Mouse (Mus musculus): Measurements from ENCODE around the gene Blmh. TPM values are rescaled to one million over a fixed set of nuclear protein-coding genes. Genes with fewer than 3 reads are reported as not detected.

Blmh gene
- total RNA-seq, 2 experiments from 2014 or later = 38.8 to 41.7 TPM

DNA sequence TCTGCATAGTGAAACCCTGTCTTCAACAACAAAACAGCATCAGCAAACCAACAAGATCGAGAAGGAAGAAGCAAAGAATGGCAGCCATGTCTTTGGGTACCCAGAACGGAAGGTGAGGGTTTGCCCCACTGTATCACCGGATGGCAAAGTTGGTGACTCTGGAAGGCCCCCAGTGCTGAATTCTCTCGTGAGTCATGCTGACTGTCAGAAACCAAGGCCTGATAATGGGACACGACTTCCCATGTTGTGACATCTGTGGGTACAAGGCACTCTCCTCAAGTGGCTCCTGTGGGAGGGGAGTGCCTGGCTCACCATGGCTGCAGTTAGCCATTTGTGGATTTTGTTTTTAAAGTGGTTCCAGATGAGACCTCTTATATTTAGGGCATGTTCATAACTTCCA lies 66.2 kb downstream of the Blmh start:
- intact Hi-C loops (cut with DNase I; ENCODE audit: low total_unique reads) = no loop called here

DNA sequence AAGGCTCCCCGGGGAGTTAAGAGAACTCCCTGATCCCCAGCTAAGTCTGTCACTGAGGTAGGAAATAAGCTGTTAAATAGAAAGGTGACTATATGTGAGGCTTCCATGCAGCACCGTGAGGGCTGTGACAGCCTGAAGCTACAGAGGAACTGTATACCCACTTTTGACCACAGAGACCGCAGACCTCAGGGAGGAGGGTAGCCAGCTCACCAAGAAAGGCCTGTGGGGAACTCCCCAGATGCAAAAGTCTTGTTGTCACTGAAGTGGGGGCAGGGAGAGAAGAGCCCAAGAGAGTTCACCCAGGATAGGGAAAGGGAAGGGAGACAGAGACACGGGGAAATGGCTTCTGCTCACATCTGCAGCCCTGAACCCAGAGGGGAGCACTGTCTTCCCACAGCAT lies 68.3 kb downstream of the Blmh start:
- no peak for DNase-seq
- intact Hi-C loops (cut with DNase I; ENCODE audit: low total_unique reads) = no loop called here

More for the DNA sequence above, 66.2 kb downstream of the Blmh start:
- no peak for DNase-seq

GRCm38 (mm10) chr11:76995966-76996672 lies 71.5 kb downstream of the Blmh start:
- intact Hi-C loops (cut with DNase I; ENCODE audit: low total_unique reads) = loop anchor here (5.0 kb wide), 1 partner anchor 96 kb away; no protein-coding TSS in a partner anchor

DNA sequence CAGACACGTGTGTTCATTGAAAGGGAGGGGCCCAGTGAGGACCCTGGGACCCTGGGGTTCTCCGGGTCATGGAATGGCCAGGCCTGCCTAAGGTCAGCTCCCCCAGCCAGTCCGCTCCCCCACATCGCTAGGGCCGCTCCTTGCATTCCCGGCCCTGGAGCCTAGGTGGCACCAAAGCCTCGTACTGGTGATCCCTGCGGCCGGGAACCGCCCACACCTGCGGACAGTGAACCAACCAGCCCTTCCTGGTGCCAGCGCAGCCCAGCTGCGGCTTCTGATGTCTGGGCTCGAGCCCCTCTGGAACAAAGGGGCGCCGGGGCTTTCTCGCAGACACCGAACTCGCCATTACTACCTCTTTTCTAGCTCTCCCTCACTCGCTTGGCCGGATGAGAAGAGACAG lies 72.7 kb downstream of the Blmh start:
- intact Hi-C loops (cut with DNase I; ENCODE audit: low total_unique reads) = loop anchor here (5.0 kb wide), 1 partner anchor 95 kb away; no protein-coding TSS in a partner anchor
- DNase-seq = peak; percentile 74

More at GRCm38 (mm10) chr11:76995966-76996672, 71.5 kb downstream of the Blmh start:
- no peak for DNase-seq

DNA sequence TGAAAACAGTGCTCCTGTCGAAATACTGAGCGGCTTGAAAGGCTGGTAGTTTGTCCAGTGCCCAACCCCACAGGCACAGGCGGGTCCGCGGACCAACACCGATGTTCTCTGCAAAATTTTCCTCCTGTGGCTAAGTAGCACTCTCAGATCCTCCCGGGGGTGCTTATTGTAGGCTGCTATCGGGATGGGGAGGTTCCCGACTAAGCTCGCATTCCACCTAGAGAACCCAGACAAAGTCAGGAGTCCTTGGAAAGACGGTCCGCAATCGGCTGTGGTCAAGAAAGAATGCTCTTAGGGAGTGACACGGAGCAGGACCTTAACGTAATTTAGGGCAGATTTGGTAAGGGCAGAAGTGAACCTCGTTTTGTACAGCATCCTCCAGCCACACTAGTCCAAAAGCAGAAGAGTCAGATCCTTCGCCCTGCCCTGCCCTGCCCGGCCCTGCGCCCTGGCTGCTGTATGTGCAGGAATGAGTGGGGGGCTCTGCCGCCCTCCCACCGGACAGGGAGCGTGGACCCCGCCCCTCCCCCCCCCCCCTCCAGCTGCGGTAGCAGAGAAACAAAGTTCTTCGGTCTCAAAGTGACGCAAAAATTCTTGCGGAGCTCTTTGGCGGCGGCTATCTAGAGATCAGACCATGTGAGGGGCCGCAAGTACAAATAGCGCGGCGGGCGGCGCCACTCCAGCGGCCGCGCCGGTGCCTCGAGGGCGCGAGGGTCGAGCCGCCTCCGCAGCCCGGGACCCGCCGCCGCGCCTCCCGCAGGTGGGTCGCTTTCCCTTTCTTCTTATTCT lies 73.5 kb downstream of the Blmh start, which contains the start of gene Slc6a4:
Gene Slc6a4, plus strand, starts transcription at position 688 of the 789 bp plus-strand sequence.
- no peak for DNase-seq
- intact Hi-C loops (cut with DNase I; ENCODE audit: low total_unique reads) = loop anchor here (5.0 kb wide), 1 partner anchor 94 kb away; no protein-coding TSS in a partner anchor

- intact Hi-C loops (cut with DNase I; ENCODE audit: low total_unique reads) = loop anchor here (5.0 kb wide), 1 partner anchor 94 kb away; no protein-coding TSS in a partner anchor
- no peak for DNase-seq
Observed at GRCm38 (mm10) chr11:76998705-76999226, 74.2 kb downstream of the Blmh start.

DNA sequence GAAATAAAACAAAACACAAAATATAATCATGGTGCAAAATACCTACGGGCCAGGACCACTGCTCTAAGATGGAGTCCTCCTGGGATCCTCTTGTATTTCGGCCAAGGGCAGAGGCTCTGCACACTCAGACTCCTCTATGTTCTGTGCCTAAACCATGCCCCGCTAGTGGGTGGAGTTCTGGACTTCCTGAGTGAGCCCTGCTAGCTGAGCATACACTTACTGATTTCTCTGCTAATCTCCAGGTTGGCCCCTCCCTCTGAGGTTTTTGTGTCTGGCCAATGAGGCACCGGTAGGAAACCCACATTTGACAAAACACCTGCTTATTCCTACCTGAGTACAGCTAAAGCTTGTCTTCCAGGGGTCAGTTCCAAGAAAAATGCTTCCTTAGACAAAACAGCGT lies 76.1 kb downstream of the Blmh start:
- intact Hi-C loops (cut with DNase I; ENCODE audit: low total_unique reads) = no loop called here
- DNase-seq = no peak

DNA sequence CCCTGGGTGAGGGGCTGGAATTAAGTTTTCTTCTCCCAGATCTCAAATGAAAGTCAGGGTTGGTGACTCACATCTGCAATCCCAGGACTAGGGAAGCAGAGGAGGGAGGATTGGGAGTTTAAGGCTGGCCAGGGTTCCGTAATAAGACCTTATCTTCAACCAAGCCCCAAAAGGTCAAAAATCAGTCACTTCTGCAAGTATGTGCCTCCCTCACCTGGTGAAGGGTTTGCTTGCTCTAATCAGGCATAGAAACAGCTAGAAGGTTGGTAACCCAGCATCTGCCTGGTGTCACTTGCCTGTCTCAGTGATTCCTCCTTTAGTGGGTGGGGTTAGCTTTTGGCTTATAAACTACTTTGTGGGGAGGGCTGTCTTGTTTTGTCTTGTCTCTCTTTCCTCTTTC lies 77.8 kb downstream of the Blmh start:
- no peak for DNase-seq
- intact Hi-C loops (cut with DNase I; ENCODE audit: low total_unique reads) = no loop called here

GRCm38 (mm10) chr11:77005881-77006280 lies 81.3 kb downstream of the Blmh start:
- DNase-seq = no peak

DNA sequence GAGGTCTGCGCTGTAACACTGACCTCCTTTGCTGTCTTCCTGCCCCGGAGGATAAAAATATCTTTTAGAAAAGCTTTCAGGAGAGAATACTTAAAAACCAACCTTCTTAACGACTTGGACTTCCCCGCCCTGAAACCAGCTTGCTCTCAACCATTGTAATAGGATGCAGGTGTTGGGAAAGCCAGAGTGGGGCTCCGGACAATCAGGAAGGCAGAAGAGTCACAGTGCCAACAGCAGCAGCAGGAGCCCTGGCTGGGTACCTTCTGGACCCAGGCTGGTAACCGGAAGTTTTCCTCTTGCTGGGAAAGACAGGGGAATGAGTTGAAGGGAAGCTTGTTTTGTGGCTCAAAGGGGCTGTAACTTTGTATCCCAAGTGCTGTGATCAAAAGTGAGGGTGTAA lies 82.0 kb downstream of the Blmh start:
- DNase-seq = no peak
- intact Hi-C loops (cut with DNase I; ENCODE audit: low total_unique reads) = no loop called here

More at GRCm38 (mm10) chr11:77005881-77006280, 81.3 kb downstream of the Blmh start:
- intact Hi-C loops (cut with DNase I; ENCODE audit: low total_unique reads) = no loop called here

DNA sequence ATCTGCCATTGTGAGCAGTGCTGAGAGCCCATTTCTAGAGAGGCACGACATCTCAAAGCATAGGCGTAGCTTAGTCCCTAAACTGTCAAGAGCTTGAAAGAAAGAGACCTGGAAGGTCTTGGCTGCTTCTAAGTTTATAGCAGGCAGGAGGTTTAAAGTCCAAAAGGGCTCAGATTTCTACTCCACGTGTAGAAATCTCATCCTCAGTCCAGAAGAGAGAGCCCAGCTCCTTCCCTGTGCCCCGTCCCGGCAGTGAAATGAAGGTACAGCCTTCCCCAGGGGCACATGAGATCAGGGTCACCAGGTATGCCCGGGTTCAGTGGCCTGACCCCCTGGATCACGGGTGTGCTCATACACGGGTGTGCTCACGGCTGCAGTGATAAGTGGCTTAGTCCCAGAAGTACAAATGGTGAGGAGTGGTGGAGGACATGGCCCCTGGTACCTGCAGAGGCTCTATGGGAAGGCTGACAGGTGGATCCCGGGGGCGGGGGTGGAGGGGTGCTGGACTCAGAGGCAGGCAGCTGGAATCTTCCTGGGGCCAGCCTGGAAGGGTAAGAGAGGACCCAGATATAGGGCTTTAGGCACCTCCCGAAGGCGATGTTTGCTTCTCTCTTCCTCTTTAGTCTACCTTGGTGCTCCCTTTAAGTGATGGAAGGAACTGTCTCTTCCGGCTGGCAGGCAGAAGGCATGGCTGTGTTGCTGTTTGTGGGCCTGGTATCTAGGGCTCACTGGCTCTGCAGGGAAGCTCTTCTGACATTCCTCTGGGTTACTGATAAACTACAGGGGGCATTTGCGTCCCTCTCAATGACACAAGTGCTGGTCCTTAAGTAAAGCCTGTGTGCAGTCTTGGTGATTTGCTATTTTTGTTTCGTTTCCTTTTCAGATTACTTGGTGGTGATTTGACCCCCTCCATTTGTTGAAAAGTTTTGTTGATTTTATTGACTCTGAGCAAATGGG lies 84.7 kb downstream of the Blmh start:
- intact Hi-C loops (cut with DNase I; ENCODE audit: low total_unique reads) = no loop called here
- no peak for DNase-seq

GRCm38 (mm10) chr11:77010762-77011475 lies 86.3 kb downstream of the Blmh start:
- intact Hi-C loops (cut with DNase I; ENCODE audit: low total_unique reads) = no loop called here

DNA sequence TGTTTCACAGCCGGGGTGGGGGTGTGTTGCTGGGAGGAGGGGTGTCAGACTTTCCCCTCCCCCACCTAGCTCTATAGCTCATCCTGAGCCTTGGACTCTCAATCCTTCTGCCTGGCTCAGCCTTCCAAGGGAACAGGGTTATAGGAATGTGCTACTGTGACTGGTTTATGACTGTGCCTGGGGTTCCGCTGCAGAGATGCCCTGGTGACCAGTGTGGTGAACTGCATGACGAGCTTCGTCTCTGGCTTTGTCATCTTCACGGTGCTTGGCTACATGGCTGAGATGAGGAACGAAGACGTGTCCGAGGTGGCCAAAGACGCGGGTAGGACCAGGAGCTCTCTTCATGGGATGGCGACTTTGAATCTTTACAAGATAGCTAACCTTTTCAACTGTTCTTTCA lies 93.4 kb downstream of the Blmh start:
- no peak for DNase-seq
- intact Hi-C loops (cut with DNase I; ENCODE audit: low total_unique reads) = no loop called here

More at GRCm38 (mm10) chr11:77010762-77011475, 86.3 kb downstream of the Blmh start:
- no peak for DNase-seq

DNA sequence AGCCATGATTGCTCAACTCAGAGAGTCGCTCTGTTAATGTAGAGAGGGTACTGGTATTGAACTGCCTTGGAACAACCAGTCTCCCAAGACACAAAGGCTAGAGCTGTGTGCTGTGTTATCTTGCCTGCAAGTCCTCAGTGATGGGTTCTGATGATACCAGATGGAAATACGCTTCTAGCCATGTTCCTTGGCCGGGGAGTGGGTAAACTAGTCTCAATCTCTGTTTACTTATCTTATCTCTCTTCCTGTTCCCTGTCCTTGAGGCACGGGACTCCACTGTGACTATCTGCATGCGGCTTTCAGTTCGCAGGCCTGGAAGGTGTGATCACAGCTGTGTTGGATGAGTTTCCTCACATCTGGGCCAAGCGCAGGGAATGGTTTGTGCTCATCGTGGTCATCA lies 94.9 kb downstream of the Blmh start:
- no peak for DNase-seq
- intact Hi-C loops (cut with DNase I; ENCODE audit: low total_unique reads) = no loop called here

GRCm38 (mm10) chr11:77021749-77022396 lies 97.3 kb downstream of the Blmh start:
- intact Hi-C loops (cut with DNase I; ENCODE audit: low total_unique reads) = no loop called here
- no peak for DNase-seq

GRCm38 (mm10) chr11:77026559-77026958 lies 102.0 kb downstream of the Blmh start:
- DNase-seq = no peak
- intact Hi-C loops (cut with DNase I; ENCODE audit: low total_unique reads) = no loop called here

GRCm38 (mm10) chr11:77028157-77028556 lies 103.5 kb downstream of the Blmh start:
- no peak for DNase-seq

More at GRCm38 (mm10) chr11:77028157-77028556, 103.5 kb downstream of the Blmh start:
- intact Hi-C loops (cut with DNase I; ENCODE audit: low total_unique reads) = no loop called here

All from gastrocnemius, postnatal 14 days (tissue).